Mouse (Mus musculus): Measurements from ENCODE around the gene Mrps18a. TPM values are rescaled to one million over a fixed set of nuclear protein-coding genes. Genes with fewer than 3 reads are reported as not detected.

Gene Mrps18a
- 128 and 130 TPM in 2 replicates for polyA plus RNA-seq (2014; fragmentation: Nextera tagmentation; extraction: Ambion mirVana)

DNA sequence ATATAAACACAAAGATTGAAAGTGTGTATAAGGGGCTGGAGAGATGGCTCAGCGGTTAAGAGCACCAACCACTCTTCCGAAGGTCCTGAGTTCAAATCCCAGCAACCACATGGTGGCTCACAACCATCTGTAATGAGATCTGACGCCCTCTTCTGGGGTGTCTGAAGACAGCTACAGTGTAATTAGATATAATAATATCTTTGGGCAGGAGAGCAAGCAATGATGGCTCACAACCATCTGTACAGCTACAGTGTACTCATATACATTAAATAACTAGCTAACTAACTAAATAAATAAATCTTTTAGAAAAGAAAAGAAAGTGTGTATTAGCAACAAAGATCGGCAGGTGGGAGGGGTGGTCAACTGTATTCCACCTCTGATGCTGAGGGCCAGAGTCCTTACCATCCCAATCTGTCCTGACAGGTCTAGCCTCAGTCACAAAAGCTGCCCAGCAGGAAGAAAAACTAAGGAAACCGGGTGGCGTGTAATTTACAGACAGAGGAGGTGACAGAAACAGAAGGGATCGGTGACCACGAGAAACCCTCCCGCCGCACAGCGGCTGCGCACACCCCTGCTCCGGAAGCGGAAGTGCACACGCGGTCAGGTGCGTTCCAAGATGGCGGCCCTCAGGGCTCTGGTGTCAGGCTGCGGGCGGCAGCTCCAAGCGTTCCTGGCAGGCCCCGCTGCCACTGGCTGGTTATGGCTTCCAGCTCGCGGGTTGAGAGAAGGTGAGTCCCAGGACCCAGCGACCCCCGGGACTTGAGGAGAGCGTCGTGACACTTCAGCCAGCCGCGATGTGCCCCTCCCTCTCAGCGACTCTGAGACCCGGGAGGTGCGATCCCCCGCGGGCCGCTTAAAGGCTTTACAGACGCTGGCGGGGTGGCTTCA lies at the start of gene Mrps18a:
Gene Mrps18a (plus strand): TSS at position 585 of the 888 bp plus-strand sequence.
- peak; percentile 82; the same call in 1 of the 2 replicates for ATAC-seq (ENCODE audit: insufficient number of reproducible peaks, insufficient read depth, low FRiP score, low read depth)
- 6% methylated on average over 38 of the region's 38 CpGs for WGBS
- H3K4me3 ChIP-seq (ENCODE audit: control insufficient read depth in 1 of 2, insufficient read depth in 1 of 2, low read depth in 1 of 2, low read length in 2 of 2), result peak within 1 kb of the TSS; percentile 88 to 89
- peak within 1 kb of the TSS; percentile 71 for H3K4me2 ChIP-seq (ENCODE audit: low read length)
- peak within 1 kb of the TSS; percentile 39 to 66; a peak in 2 of 4 replicates for H3K27ac ChIP-seq (replicated peaks in 1 of 2; ENCODE audit: control insufficient read depth in 1 of 2, insufficient read depth in 1 of 2, low read depth in 2 of 2, low read length in 2 of 2)
- H3K36me3 ChIP-seq (ENCODE audit: control insufficient read depth, insufficient read depth, low read length), result peaks cover 6% of the 10 kb centered on the region; the same call in 1 of the 2 replicates
- peak within 1 kb of the TSS; percentile 85 for H3K9ac ChIP-seq (ENCODE audit: low read length)
- H3K27me3 ChIP-seq (ENCODE audit: control insufficient read depth, insufficient read depth, low read length), result no peaks in the 10 kb centered on the region
- H3K9me3 ChIP-seq (ENCODE audit: control insufficient read depth, low read length), result no peaks in the 10 kb centered on the region
- H3K4me1 ChIP-seq (ENCODE audit: control insufficient read depth in 2 of 2, insufficient read depth in 2 of 2, low read length in 2 of 2), result peaks cover 0 to 8% of the 10 kb centered on the region in 2 experiments; a peak in 3 of 4 replicates

DNA sequence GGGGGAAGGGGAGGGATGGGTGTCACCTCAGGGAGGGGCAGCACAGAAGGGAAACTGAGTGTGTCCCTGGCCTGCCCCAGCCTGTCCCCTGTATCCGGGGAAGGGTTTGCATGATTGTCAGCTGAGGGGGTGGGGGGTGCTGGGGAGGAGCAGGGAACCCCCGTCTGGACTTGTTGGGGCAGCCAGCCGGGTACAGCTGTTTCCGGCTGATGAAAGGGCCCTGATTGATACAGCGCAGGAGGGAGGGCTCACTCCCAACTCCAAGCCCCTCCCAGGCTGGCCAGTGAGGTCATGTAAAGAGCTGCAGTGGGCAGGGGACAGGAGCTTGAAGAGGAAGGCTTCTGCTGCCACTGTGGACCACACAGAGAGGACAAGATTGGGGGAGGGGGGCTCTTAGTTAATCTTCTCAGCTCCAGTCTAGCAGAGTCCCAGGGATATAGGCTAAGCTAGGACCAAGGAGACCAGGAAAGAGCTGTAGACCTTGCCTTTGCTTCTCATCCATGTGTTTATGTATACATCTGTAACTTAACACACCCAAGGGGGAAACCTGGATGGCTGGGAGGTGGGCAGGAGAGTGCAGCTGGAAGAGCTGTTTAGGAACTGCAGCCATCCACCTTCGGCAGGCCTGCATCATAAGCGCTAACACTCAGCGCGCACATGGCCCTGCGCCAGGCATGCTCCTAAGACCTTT lies 47.4 kb upstream of the Mrps18a start:
- peak; percentile 87 for ATAC-seq (ENCODE audit: insufficient number of reproducible peaks, insufficient read depth, low FRiP score, low read depth)
- Histone ChIP-seq H3K9ac (ENCODE audit: low read length) (no peak overlapping the region), H3K27ac (replicated peaks in 1 of 2; ENCODE audit: control insufficient read depth in 1 of 2, insufficient read depth in 1 of 2, low read depth in 2 of 2, low read length in 2 of 2) (no peak overlapping the region)

DNA sequence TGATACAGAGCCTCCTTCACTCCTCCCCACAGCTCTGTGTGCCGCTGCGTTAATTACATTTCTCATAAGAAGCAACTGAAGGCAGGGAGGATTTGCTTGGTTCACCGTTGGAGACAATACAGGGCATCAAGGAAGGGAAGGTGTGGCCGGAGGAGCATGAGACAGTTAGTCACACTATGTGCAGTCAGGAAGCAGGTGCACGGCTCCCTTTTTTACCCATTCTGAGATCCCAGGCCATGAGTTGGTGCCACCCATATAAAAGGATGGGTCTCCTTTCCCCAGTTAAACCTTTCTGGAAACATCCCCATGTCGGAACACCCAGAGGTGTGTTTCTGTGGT lies 46.8 kb upstream of the Mrps18a start:
- Histone ChIP-seq H3K9me3 (ENCODE audit: control insufficient read depth, low read length) (no peaks in the 10 kb centered on the region), H3K4me3 (ENCODE audit: control insufficient read depth in 1 of 2, insufficient read depth in 1 of 2, low read depth in 1 of 2, low read length in 2 of 2) (no peak overlapping the region), H3K27me3 (ENCODE audit: control insufficient read depth, insufficient read depth, low read length) (no peaks in the 10 kb centered on the region), H3K4me1 (ENCODE audit: control insufficient read depth in 2 of 2, insufficient read depth in 2 of 2, low read length in 2 of 2) (peaks cover 10 to 13% of the 10 kb centered on the region in 2 experiments), H3K27ac (replicated peaks in 1 of 2; ENCODE audit: control insufficient read depth in 1 of 2, insufficient read depth in 1 of 2, low read depth in 2 of 2, low read length in 2 of 2) (no peak overlapping the region), H3K36me3 (ENCODE audit: control insufficient read depth, insufficient read depth, low read length) (no peaks in the 10 kb centered on the region), H3K9ac (ENCODE audit: low read length) (no peak overlapping the region), H3K4me2 (ENCODE audit: low read length) (peak overlapping the region; percentile 37; the same call in 1 of the 2 replicates)
- no peak for ATAC-seq (ENCODE audit: insufficient number of reproducible peaks, insufficient read depth, low FRiP score, low read depth)
- WGBS, result 37% methylated on average over 6 of the region's 6 CpGs

More for the DNA sequence above, 47.4 kb upstream of the Mrps18a start:
- Histone ChIP-seq H3K4me2 (ENCODE audit: low read length) (peak overlapping the region; percentile 37), H3K36me3 (ENCODE audit: control insufficient read depth, insufficient read depth, low read length) (no peaks in the 10 kb centered on the region), H3K27me3 (ENCODE audit: control insufficient read depth, insufficient read depth, low read length) (no peaks in the 10 kb centered on the region), H3K9me3 (ENCODE audit: control insufficient read depth, low read length) (no peaks in the 10 kb centered on the region), H3K4me3 (ENCODE audit: control insufficient read depth in 1 of 2, insufficient read depth in 1 of 2, low read depth in 1 of 2, low read length in 2 of 2) (no peak overlapping the region), H3K4me1 (ENCODE audit: control insufficient read depth in 2 of 2, insufficient read depth in 2 of 2, low read length in 2 of 2) (peaks cover 10 to 13% of the 10 kb centered on the region in 2 experiments)
- 19% methylated on average over 8 of the region's 10 CpGs for WGBS

DNA sequence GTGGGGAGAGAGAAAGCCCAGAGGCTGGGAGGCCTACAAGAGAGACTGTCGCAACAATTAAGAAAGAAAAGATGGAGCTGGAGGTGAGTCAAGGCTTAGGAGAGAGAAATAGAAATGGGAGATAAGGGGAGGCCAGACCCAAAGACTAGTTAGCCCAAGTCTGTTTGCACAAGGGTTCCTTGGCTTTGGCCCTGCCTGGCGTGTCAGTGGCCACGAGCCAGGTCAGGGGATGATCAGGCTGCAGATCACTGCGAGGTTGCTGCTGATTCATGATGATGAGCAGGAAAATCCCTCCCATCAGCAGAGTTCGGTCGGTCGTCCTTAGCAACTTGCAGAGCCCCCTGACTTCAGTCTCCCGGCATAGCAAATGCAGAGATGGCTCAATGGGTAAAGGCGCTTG lies 40.7 kb upstream of the Mrps18a start:
- H3K4me3 ChIP-seq (ENCODE audit: control insufficient read depth in 1 of 2, insufficient read depth in 1 of 2, low read depth in 1 of 2, low read length in 2 of 2), result no peak overlapping the region
- H3K9ac ChIP-seq (ENCODE audit: low read length), result no peak overlapping the region
- peaks cover 8 to 9% of the 10 kb centered on the region in 2 experiments for H3K4me1 ChIP-seq (ENCODE audit: control insufficient read depth in 2 of 2, insufficient read depth in 2 of 2, low read length in 2 of 2)
- no peak overlapping the region for H3K27ac ChIP-seq (replicated peaks in 1 of 2; ENCODE audit: control insufficient read depth in 1 of 2, insufficient read depth in 1 of 2, low read depth in 2 of 2, low read length in 2 of 2)
- no peak for ATAC-seq (ENCODE audit: insufficient number of reproducible peaks, insufficient read depth, low FRiP score, low read depth)
- no peak overlapping the region for H3K4me2 ChIP-seq (ENCODE audit: low read length)
- WGBS, result 70% methylated on average over 9 of the region's 9 CpGs
- H3K9me3 ChIP-seq (ENCODE audit: control insufficient read depth, low read length), result no peaks in the 10 kb centered on the region
- H3K27me3 ChIP-seq (ENCODE audit: control insufficient read depth, insufficient read depth, low read length), result no peaks in the 10 kb centered on the region
- no peaks in the 10 kb centered on the region for H3K36me3 ChIP-seq (ENCODE audit: control insufficient read depth, insufficient read depth, low read length)

DNA sequence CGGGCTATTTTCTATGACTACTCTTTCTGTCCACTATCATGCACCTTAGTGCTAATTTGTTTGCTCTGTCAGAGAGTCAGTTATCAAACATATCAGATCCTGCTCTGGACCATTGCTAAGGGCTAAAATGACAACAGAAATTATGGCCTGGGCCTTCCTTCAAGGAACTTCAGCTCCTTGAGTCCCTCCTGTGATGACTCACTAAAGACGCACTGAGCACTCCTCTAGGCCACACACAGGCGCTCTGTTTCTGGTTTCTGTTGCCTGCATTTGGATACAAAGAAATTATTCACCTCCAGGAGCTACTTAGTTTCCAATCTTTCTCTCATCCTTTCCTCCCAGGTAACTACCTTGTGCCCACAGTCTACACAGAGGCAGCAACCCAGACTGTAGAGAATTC lies 39.3 kb upstream of the Mrps18a start:
- Histone ChIP-seq H3K4me3 (ENCODE audit: control insufficient read depth in 1 of 2, insufficient read depth in 1 of 2, low read depth in 1 of 2, low read length in 2 of 2) (no peak overlapping the region), H3K4me1 (ENCODE audit: control insufficient read depth in 2 of 2, insufficient read depth in 2 of 2, low read length in 2 of 2) (peaks cover 8 to 9% of the 10 kb centered on the region in 2 experiments), H3K9ac (ENCODE audit: low read length) (no peak overlapping the region), H3K27ac (replicated peaks in 1 of 2; ENCODE audit: control insufficient read depth in 1 of 2, insufficient read depth in 1 of 2, low read depth in 2 of 2, low read length in 2 of 2) (no peak overlapping the region), H3K4me2 (ENCODE audit: low read length) (no peak overlapping the region), H3K36me3 (ENCODE audit: control insufficient read depth, insufficient read depth, low read length) (no peaks in the 10 kb centered on the region), H3K9me3 (ENCODE audit: control insufficient read depth, low read length) (no peaks in the 10 kb centered on the region), H3K27me3 (ENCODE audit: control insufficient read depth, insufficient read depth, low read length) (no peaks in the 10 kb centered on the region)
- 87% methylated on average over 3 of the region's 3 CpGs for WGBS
- ATAC-seq (ENCODE audit: insufficient number of reproducible peaks, insufficient read depth, low FRiP score, low read depth), result no peak

DNA sequence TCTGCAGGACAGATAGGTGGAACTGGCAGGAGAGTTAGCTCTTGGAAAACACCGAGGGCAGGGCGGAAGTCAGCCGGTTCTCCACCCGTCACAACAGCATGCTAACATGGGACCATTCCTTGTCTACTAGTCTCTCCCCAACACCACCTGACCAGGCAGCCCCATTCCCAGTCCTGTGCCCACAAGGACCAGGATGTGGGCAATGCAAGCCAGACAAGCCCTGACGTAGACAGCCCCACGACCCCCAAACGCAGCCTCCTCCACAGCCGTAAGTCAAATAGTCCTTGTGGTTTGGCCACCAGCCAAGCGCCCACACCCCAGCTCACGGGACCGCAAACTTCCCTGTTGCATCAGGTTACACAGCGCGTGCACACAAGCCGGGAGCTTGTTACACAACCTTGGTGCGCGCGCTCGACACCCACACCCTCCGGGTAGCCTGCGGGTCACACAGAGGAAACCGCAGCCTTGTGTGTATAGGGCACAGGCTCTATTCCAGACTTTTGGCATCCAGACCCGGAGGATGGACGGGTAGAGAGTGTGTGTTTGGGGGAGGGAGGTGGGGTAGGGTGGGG lies 37.0 kb upstream of the Mrps18a start:
- Histone ChIP-seq H3K4me3 (ENCODE audit: control insufficient read depth in 1 of 2, insufficient read depth in 1 of 2, low read depth in 1 of 2, low read length in 2 of 2) (peak overlapping the region; percentile 3 to 4; a peak in 1 of 4 replicates), H3K4me1 (ENCODE audit: control insufficient read depth in 2 of 2, insufficient read depth in 2 of 2, low read length in 2 of 2) (peaks cover 8 to 9% of the 10 kb centered on the region in 2 experiments), H3K27me3 (ENCODE audit: control insufficient read depth, insufficient read depth, low read length) (no peaks in the 10 kb centered on the region), H3K27ac (replicated peaks in 1 of 2; ENCODE audit: control insufficient read depth in 1 of 2, insufficient read depth in 1 of 2, low read depth in 2 of 2, low read length in 2 of 2) (no peak overlapping the region), H3K9me3 (ENCODE audit: control insufficient read depth, low read length) (no peaks in the 10 kb centered on the region), H3K9ac (ENCODE audit: low read length) (0 out of 2 replicates have a peak overlapping the region, but pooled peaks have one; percentile 6), H3K4me2 (ENCODE audit: low read length) (peak overlapping the region; percentile 53), H3K36me3 (ENCODE audit: control insufficient read depth, insufficient read depth, low read length) (no peaks in the 10 kb centered on the region)
- ATAC-seq (ENCODE audit: insufficient number of reproducible peaks, insufficient read depth, low FRiP score, low read depth), result peak; percentile 53; the same call in 1 of the 2 replicates
- 35% methylated on average over 23 of the region's 23 CpGs for WGBS

DNA sequence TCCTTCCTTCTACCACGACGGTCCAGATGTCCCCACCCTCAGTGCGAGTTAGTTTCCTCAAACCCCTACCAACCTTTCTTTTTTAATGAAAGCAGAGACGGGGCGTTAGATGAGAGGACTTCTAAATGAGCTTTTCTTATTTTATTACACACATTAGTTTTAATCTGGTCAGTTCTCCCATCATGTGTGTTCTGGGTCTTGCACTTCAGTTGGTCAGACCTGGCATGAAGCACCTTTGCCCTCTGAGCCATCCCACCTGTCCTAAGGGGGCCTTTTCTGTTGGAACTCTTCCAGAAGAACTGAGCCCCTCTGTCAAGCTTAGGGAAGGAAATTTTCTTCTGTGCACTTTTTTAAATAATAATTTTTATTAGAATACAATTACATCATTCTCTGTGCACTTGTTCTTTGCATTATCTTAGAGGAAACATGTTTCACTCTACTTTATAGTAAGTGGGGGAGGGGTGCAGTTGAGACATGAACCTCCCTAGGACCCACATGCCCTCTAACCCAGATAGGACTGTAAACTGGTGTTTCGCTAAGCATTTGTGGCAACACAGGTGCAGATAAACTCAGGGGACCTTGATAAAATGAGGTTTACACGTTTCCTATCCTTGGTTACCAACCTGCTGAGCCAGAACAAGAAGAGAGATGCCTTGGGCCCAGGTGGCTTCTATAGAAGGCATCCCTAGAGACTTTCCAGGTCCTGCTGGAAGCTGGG lies 36.2 kb upstream of the Mrps18a start:
- Histone ChIP-seq H3K27ac (replicated peaks in 1 of 2; ENCODE audit: control insufficient read depth in 1 of 2, insufficient read depth in 1 of 2, low read depth in 2 of 2, low read length in 2 of 2) (no peak overlapping the region), H3K9ac (ENCODE audit: low read length) (0 out of 2 replicates have a peak overlapping the region, but pooled peaks have one; percentile 6)
- 59% methylated on average over 7 of the region's 7 CpGs for WGBS

More for the DNA sequence above, 36.2 kb upstream of the Mrps18a start:
- H3K9me3 ChIP-seq (ENCODE audit: control insufficient read depth, low read length), result no peaks in the 10 kb centered on the region
- H3K36me3 ChIP-seq (ENCODE audit: control insufficient read depth, insufficient read depth, low read length), result no peaks in the 10 kb centered on the region
- no peak overlapping the region for H3K4me3 ChIP-seq (ENCODE audit: control insufficient read depth in 1 of 2, insufficient read depth in 1 of 2, low read depth in 1 of 2, low read length in 2 of 2)
- H3K4me2 ChIP-seq (ENCODE audit: low read length), result peak overlapping the region; percentile 53
- peaks cover 8 to 9% of the 10 kb centered on the region in 2 experiments for H3K4me1 ChIP-seq (ENCODE audit: control insufficient read depth in 2 of 2, insufficient read depth in 2 of 2, low read length in 2 of 2)
- H3K27me3 ChIP-seq (ENCODE audit: control insufficient read depth, insufficient read depth, low read length), result no peaks in the 10 kb centered on the region
- ATAC-seq (ENCODE audit: insufficient number of reproducible peaks, insufficient read depth, low FRiP score, low read depth), result no peak
